Mouse (Mus musculus) midbrain, embryonic 14.5 days (tissue): ENCODE results near the gene Gm20517. TPM values are rescaled to one million over a fixed set of nuclear protein-coding genes. Genes with fewer than 3 reads are reported as not detected.
A peak's percentile ranks its signal among the peaks of the same experiment; 100 is the strongest.

Experiments
- ATAC-seq: fragments of 200-750 bp; cut with Nextera tagmentation; 2 replicates; pipeline ENCODE4 v1.8.0; 2017; ENCODE audit warnings: moderate number of reproducible peaks, moderate library complexity; ENCODE audit not compliant: low FRiP score, low TSS enrichment
- DNase-seq: peaks from one replicate; pipeline ENCODE4 v3.0.0-alpha.2; 2015
- H3K27ac ChIP-seq: fragments of 300-500 bp; sonication (generic); replicated peaks from 2 replicates; pipeline ENCODE4 v1.5.1; 2014; ENCODE audit warnings: mild to moderate bottlenecking, low read depth, low read length, moderate library complexity
- H3K27me3 ChIP-seq: fragments of 300-500 bp; sonication (generic); 2 replicates; pipeline ENCODE4 v1.6.1; 2014; ENCODE audit warnings: low read length, control low read depth, mixed read lengths; ENCODE audit not compliant: control insufficient read depth, insufficient read depth
- H3K36me3 ChIP-seq: fragments of 300-500 bp; sonication (generic); 2 replicates; pipeline ENCODE4 v1.6.1; 2014; ENCODE audit warnings: low read length, control low read depth; ENCODE audit not compliant: control insufficient read depth, insufficient read depth
- H3K4me1 ChIP-seq: fragments of 300-500 bp; sonication (generic); 2 replicates; pipeline ENCODE4 v1.6.1; 2014; ENCODE audit warnings: mild to moderate bottlenecking, antibody characterized with exemption, low read length, control low read depth; ENCODE audit not compliant: control insufficient read depth, insufficient read depth
- H3K4me2 ChIP-seq: fragments of 300-500 bp; sonication (generic); 2 replicates; pipeline ENCODE4 v1.6.1; 2014; ENCODE audit warnings: mild to moderate bottlenecking, low read length, moderate library complexity
- H3K4me3 ChIP-seq: fragments of 300-500 bp; sonication (generic); replicated peaks from 2 replicates; pipeline ENCODE4 v1.5.1; 2014; ENCODE audit warnings: low read depth, low read length
- H3K9ac ChIP-seq: fragments of 300-500 bp; sonication (generic); replicated peaks from 2 replicates; pipeline ENCODE4 v1.6.1; 2014; ENCODE audit warnings: mild to moderate bottlenecking, low read length, moderate library complexity
- H3K9me3 ChIP-seq: fragments of 300-500 bp; sonication (generic); 2 replicates; pipeline ENCODE4 v1.6.1; 2016; ENCODE audit warnings: low read length, control low read depth, mixed read lengths; ENCODE audit not compliant: control insufficient read depth
- WGBS: fragments of 180-500 bp; shearing (Covaris S2); extraction: QIAGEN DNeasy Blood & Tissue Kit; methylation state at CpG from one replicate; pipeline ENCODE4 v1.1.7; 2014; 5-methylcytosine and 5-hydroxymethylcytosine counted together
- polyA plus RNA-seq: library from polyadenylated mRNA; unstranded; fragments of >200 nt; fragmentation: Nextera tagmentation; extraction: Ambion mirVana; gene quantifications from 2 replicates; pipeline ENCODE4 v1.2.1, GENCODE M21; 2014

Gm20517 gene
- polyA plus RNA-seq, 1 experiment from 2014 or later, result 3.2 TPM

GRCm38 (mm10) chr17:47599511-47600297 lies 11.7 kb upstream of the Gm20517 start:
- H3K36me3 ChIP-seq, result peaks cover 49% of the 10 kb centered on the region
- DNase-seq, result no peak
- WGBS, result 83% methylated on average over 11 of the region's 11 CpGs

GRCm38 (mm10) chr17:47600601-47601388 lies 10.6 kb upstream of the Gm20517 start:
- no peaks in the 10 kb centered on the region for H3K27me3 ChIP-seq
- H3K4me2 ChIP-seq, result no peak overlapping the region
- peaks cover 15% of the 10 kb centered on the region for H3K4me1 ChIP-seq
- peaks cover 60% of the 10 kb centered on the region for H3K36me3 ChIP-seq
- H3K9me3 ChIP-seq, result no peaks in the 10 kb centered on the region
- H3K4me3 ChIP-seq, result no peak overlapping the region
- ATAC-seq (no peak), DNase-seq (no peak)
- H3K27ac ChIP-seq, result no peak overlapping the region
- WGBS, result 88% methylated on average over 13 of the region's 13 CpGs
- H3K9ac ChIP-seq, result no peak overlapping the region

More at GRCm38 (mm10) chr17:47599511-47600297, 11.7 kb upstream of the Gm20517 start:
- no peak overlapping the region for H3K4me3 ChIP-seq
- no peak for ATAC-seq
- H3K9ac ChIP-seq, result no peak overlapping the region
- no peaks in the 10 kb centered on the region for H3K9me3 ChIP-seq
- no peak overlapping the region for H3K27ac ChIP-seq
- no peaks in the 10 kb centered on the region for H3K27me3 ChIP-seq
- H3K4me2 ChIP-seq, result no peak overlapping the region
- H3K4me1 ChIP-seq, result peaks cover 26% of the 10 kb centered on the region

DNA sequence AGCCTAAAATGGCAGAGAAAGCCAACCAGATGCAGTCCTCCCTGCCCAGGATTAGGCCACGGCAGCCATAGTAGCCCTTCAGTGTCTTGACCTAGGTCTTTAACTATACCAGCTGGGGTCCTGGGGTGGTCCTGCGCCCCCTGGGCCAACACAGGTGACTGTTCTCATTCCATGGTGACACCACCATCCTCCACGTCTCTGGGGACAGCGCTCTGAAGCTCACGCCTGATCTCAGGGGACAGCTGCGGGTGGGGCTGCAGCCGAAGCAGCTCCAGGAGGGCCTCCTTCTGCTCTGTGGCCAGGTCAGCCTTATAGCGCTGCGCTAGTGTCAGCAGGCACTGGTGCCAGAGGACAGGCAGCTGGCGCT lies 10.0 kb upstream of the Gm20517 start:
- DNase-seq (no peak), ATAC-seq (no peak)
- H3K27me3 ChIP-seq, result no peaks in the 10 kb centered on the region
- no peak overlapping the region for H3K4me3 ChIP-seq
- no peaks in the 10 kb centered on the region for H3K9me3 ChIP-seq
- H3K27ac ChIP-seq, result no peak overlapping the region
- H3K36me3 ChIP-seq, result peaks cover 61% of the 10 kb centered on the region
- H3K4me2 ChIP-seq, result no peak overlapping the region
- WGBS, result 94% methylated on average over 10 of the region's 10 CpGs
- H3K9ac ChIP-seq, result no peak overlapping the region
- peaks cover 10% of the 10 kb centered on the region for H3K4me1 ChIP-seq

DNA sequence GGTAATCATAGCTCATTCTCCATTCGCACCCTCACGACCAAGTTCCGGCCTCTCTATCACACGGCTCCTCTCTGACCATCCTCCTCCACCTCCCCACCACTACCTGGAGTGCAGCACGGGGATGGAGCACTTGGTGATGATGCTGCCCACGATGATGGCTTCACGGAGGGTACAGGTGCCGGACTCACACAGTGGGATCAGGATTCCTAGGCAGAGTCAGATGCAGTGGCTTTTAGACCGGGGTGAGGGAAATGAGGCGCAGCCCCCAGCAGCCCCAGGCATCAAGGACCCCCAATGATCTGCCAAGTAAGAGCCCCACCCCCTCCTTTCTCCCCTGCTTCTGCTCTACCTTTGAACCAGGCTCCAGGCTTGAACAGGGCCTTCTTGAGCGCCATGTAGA lies 9.1 kb upstream of the Gm20517 start:
- DNase-seq (no peak), ATAC-seq (no peak)
- Histone ChIP-seq H3K4me1 (peaks cover under 1% of the 10 kb centered on the region; the same call in 1 of the 2 replicates), H3K36me3 (peaks cover 69% of the 10 kb centered on the region), H3K4me2 (no peak overlapping the region), H3K9me3 (no peaks in the 10 kb centered on the region), H3K27me3 (no peaks in the 10 kb centered on the region), H3K27ac (no peak overlapping the region), H3K9ac (no peak overlapping the region), H3K4me3 (no peak overlapping the region)
- WGBS, result 94% methylated on average over 11 of the region's 11 CpGs

- Histone ChIP-seq H3K36me3 (peaks cover 62% of the 10 kb centered on the region), H3K4me1 (peaks cover 12% of the 10 kb centered on the region), H3K9me3 (no peaks in the 10 kb centered on the region), H3K4me2 (no peak overlapping the region), H3K27ac (no peak overlapping the region), H3K9ac (no peak overlapping the region), H3K4me3 (no peak overlapping the region), H3K27me3 (no peaks in the 10 kb centered on the region)
- DNase-seq (no peak), ATAC-seq (no peak)
- WGBS, result 77% methylated on average over 5 of the region's 5 CpGs
Measured at GRCm38 (mm10) chr17:47606220-47606619, 5.2 kb upstream of the Gm20517 start.

DNA sequence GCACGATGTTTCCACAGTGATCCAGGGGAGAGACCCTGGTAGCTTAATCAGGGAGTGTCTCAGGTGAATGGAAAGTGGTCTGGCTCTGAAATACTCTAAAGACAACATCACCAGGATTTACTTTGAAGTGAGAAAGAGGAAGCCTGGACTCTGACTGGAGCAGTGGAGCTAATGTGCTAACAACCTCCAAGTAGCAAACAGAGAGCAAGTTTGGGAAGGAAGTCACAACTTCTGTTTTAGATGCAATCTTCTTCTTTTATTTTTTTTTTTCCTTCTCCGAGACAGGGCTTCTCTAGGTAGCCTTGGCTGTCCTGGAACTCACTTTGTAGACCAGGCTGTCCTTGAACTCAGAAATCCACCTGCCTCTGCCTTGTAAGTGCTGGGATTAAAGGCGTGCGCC lies 2.2 kb upstream of the Gm20517 start:
- Histone ChIP-seq H3K9ac (no peak overlapping the region), H3K4me2 (no peak overlapping the region), H3K9me3 (no peaks in the 10 kb centered on the region), H3K27ac (no peak overlapping the region), H3K36me3 (peaks cover 43% of the 10 kb centered on the region), H3K27me3 (no peaks in the 10 kb centered on the region), H3K4me3 (no peak overlapping the region), H3K4me1 (peaks cover 23% of the 10 kb centered on the region)
- ATAC-seq (no peak), DNase-seq (no peak)
- WGBS, result 95% methylated on average over 4 of the region's 4 CpGs

DNA sequence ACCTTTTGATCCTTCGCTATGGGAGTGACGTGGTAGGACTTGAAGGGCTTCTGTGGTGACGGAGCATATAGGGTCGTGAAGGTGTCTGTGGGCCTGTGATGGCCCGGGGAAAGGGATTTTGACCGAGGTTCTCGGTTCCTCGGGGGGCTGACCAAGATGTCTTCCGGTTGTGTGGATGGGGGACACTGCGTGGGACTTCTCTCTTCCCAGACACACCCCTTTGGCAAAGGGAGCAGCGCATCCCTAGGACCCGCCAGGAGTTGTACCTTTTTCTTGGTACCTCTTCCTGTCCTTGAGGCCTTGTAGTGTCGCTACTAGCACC lies 233 bp downstream of the Gm20517 start:
- Histone ChIP-seq H3K4me1 (peaks cover 23% of the 10 kb centered on the region), H3K27ac (0 out of 2 replicates have a peak overlapping the region, but pooled peaks have one; percentile 37), H3K4me3 (peak overlapping the region; percentile 87), H3K9ac (peak overlapping the region; percentile 75), H3K27me3 (no peaks in the 10 kb centered on the region), H3K9me3 (no peaks in the 10 kb centered on the region), H3K4me2 (peak overlapping the region; percentile 91), H3K36me3 (peaks cover 33% of the 10 kb centered on the region)
- under 1% methylated on average over 13 of the region's 13 CpGs for WGBS
- no peak for DNase-seq
- no peak; the same call in 1 of the 2 replicates for ATAC-seq

GRCm38 (mm10) chr17:47614018-47614417 lies 2.6 kb downstream of the Gm20517 start:
- H3K27me3 ChIP-seq, result no peaks in the 10 kb centered on the region
- WGBS, result 95% methylated on average over 1 of the region's 1 CpGs
- ATAC-seq (no peak), DNase-seq (no peak)
- peaks cover 23% of the 10 kb centered on the region for H3K4me1 ChIP-seq
- no peak overlapping the region for H3K9ac ChIP-seq
- H3K4me3 ChIP-seq, result no peak overlapping the region
- H3K27ac ChIP-seq, result no peak overlapping the region
- H3K4me2 ChIP-seq, result no peak overlapping the region
- H3K36me3 ChIP-seq, result peaks cover 30% of the 10 kb centered on the region
- no peaks in the 10 kb centered on the region for H3K9me3 ChIP-seq
